Mouse (Mus musculus) liver, embryonic 14.5 days (tissue): ENCODE results near the gene Smurf2.

Experiments
- CTCF ChIP-seq: IDR thresholded peaks from 2 replicates; pipeline ENCODE4 v1.5.1; 2016; ENCODE audit warnings: antibody characterized with exemption, low read depth, control low read depth
- EP300 ChIP-seq: IDR thresholded peaks from 2 replicates; pipeline ENCODE4 v1.6.1; 2016; ENCODE audit warnings: antibody characterized with exemption, low read depth

DNA sequence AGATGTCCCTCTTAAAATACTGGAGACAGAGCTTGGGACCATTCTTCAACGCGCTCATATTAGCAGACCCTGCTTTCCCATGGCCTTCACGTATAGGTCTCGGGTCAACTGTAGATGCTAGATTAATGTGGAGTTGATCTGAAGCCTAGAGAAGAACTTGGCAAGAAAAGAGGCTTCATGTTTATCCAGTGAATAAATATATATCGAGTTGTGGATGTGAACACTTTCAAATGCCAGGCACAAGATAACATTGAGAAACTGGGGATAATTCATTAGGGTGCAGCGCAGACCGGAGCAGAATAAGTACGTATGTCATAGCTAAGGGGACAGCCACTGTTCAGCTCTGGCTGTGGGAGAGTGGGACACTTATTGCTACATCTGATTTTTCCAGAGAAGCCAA is 49.3 kb upstream of the Smurf2 start:
- TF ChIP-seq CTCF (no peak), EP300 (no peak)
